In genomic region chr16:22766738-22767211, GRCm38 (mm10) we compare ENCODE assay signal across 14 mouse cellular contexts. TPM values are rescaled to one million over a fixed set of nuclear protein-coding genes. Genes with fewer than 3 reads are reported as not detected.
DNase-seq lines count a peak whose midpoint lies in the region; ATAC-seq and TF ChIP-seq lines count a peak whose summit lies in the region.
"Had no signal": no experiment of that assay in that cellular context is flagged by ENCODE, and none has a peak within 500 bp of the region (broad histone marks: within the 10 kb centered on the region; RNA-seq: fewer than 3 reads in every experiment).

No protein-coding gene starts in this region.

- H3K9ac ChIP-seq in heart, postnatal 0 days (replicated peaks; ENCODE audit: low read depth, low read length) = no peak overlapping the region
- H3K9ac ChIP-seq: limb, embryonic 12.5 days had no signal

- no peak for TF ChIP-seq CTCF in heart, postnatal 0 days (IDR thresholded peaks at IDR 0.05; ENCODE audit: low read depth)

- H3K36me3 ChIP-seq in heart, embryonic 10.5 days = no peaks in the 10 kb centered on the region
- H3K36me3 ChIP-seq in heart, postnatal 0 days (replicated peaks; ENCODE audit: control insufficient read depth, insufficient read depth, low read length) = no peaks in the 10 kb centered on the region
- H3K36me3 ChIP-seq: limb, embryonic 12.5 days had no signal

- no peaks in the 10 kb centered on the region for H3K9me3 ChIP-seq in heart, embryonic 10.5 days
- no peaks in the 10 kb centered on the region for H3K9me3 ChIP-seq in heart, postnatal 0 days (replicated peaks; ENCODE audit: control insufficient read depth, low read length)
- H3K9me3 ChIP-seq: limb, embryonic 12.5 days had no signal

- H3K4me1 ChIP-seq in heart, embryonic 10.5 days = 0 out of 2 replicates have a peak, but pooled peaks cover 7% of the 10 kb centered on the region
- H3K4me1 ChIP-seq in heart, postnatal 0 days (ENCODE audit: control insufficient read depth, insufficient read depth) = no peaks in the 10 kb centered on the region
- H3K4me1 ChIP-seq: limb, embryonic 12.5 days had no signal

- H3K27ac ChIP-seq in heart, embryonic 10.5 days = no peak overlapping the region
- H3K27ac ChIP-seq in heart, postnatal 0 days (ENCODE audit: low read depth) = no peak overlapping the region; the same call in 1 of the 2 replicates
- H3K27ac ChIP-seq: limb, embryonic 12.5 days had no signal

- peak overlapping the region; percentile 35 for H3K4me2 ChIP-seq in heart, postnatal 0 days (ENCODE audit: low read depth, low read length)
- H3K4me2 ChIP-seq: limb, embryonic 12.5 days had no signal

- peak; percentile 96 for DNase-seq in heart, adult 11 months
- no peak for DNase-seq in heart, embryonic 10.5 days (ENCODE audit: low spot score)
- DNase-seq in ZHBTc4 (ENCODE audit: low read depth, low spot score) = peak; percentile 70
- peak; percentile 41 to 47 for DNase-seq in cerebellum, postnatal 25 days
- peak; percentile 30 for DNase-seq in heart, postnatal 0 days (ENCODE audit: low spot score)
- no peak for DNase-seq in neural tube, embryonic 10.5 days (ENCODE audit: extremely low spot score, low spot score)
- no peak for DNase-seq in frontal cortex, adult 2 months (ENCODE audit: extremely low spot score in 1 of 2, low spot score in 1 of 2)
- DNase-seq: adrenal gland, postnatal 36 days; right cerebral cortex, postnatal 4 days; thymus, adult 2 months had no signal

- H3K4me3 ChIP-seq in heart, embryonic 10.5 days = no peak overlapping the region
- 0 out of 2 replicates have a peak overlapping the region, but pooled peaks have one; percentile 16 for H3K4me3 ChIP-seq in heart, postnatal 0 days (ENCODE audit: low read depth, low read length)
- H3K4me3 ChIP-seq: limb, embryonic 12.5 days had no signal

- H3K27me3 ChIP-seq in heart, embryonic 10.5 days (ENCODE audit: insufficient read depth, poor library complexity, severe bottlenecking) = no peaks in the 10 kb centered on the region
- H3K27me3 ChIP-seq in heart, postnatal 0 days (ENCODE audit: control insufficient read depth, insufficient read depth, low read length) = no peaks in the 10 kb centered on the region
- H3K27me3 ChIP-seq: limb, embryonic 12.5 days had no signal

- no peak for TF ChIP-seq EP300 in heart, postnatal 0 days (IDR thresholded peaks at IDR 0.05; ENCODE audit: low read depth)

- WGBS in heart, embryonic 10.5 days = 65% methylated on average over 16 of the region's 16 CpGs
- 48% methylated on average over 16 of the region's 16 CpGs for WGBS in heart, postnatal 0 days

- ATAC-seq in heart, postnatal 0 days (ENCODE audit: insufficient read depth, low read depth) = peak; percentile 64; the same call in 1 of the 2 replicates

RNA-seq across cellular contexts. Expression of gene Crygs, which starts 44.6 kb away (rescaled TPM):
- polyA plus RNA-seq in heart, embryonic 10.5 days (2016; fragmentation: Nextera tagmentation; extraction: Ambion mirVana) = 0.15 TPM in 1 of 2 replicates, not detected in the other
- total RNA-seq in heart, postnatal 0 days (2014; rRNA removed; ENCODE audit: low replicate concordance) = not detected in 2 replicates
- polyA plus RNA-seq in heart, postnatal 0 days (2015; fragmentation: Nextera tagmentation; extraction: Ambion mirVana) = not detected in 2 replicates
- 0.18 TPM in 1 of 2 replicates, not detected in the other for polyA plus RNA-seq in frontal cortex, adult 2 months (2012; rRNA removed)
- total RNA-seq: adrenal gland, postnatal 36 days; megakaryocyte, adult 5-6 weeks had no signal
- polyA plus RNA-seq: large intestine, adult 2 months; limb, embryonic 12.5 days; neural tube, embryonic 14.5 days; thymus, adult 2 months had no signal

Comparison
In these comparisons a context has a peak if more than half of its experiments do, and no peak if none do; other contexts are left out.
1. DNase-seq: peak in heart, adult 11 months (single experiment), ZHBTc4 (single experiment), cerebellum, postnatal 25 days (2 of 2) and heart, postnatal 0 days (single experiment); none in heart, embryonic 10.5 days (single experiment), neural tube, embryonic 10.5 days (single experiment) and frontal cortex, adult 2 months (0 of 2).